Mouse (Mus musculus) lung, postnatal 0 days (tissue): Measurements from ENCODE around the gene Gm10842. TPM values are rescaled to one million over a fixed set of nuclear protein-coding genes. Genes with fewer than 3 reads are reported as not detected.
A peak's percentile ranks its signal among the peaks of the same experiment; 100 is the strongest.

Experiments used
- ATAC-seq: fragments of 200-750 bp; cut with Nextera tagmentation; 2 replicates; pipeline ENCODE4 v1.8.0; 2017; ENCODE audit warnings: moderate library complexity
- DNase-seq: peaks from one replicate; pipeline ENCODE4 v3.0.0-alpha.2; 2016; ENCODE audit warnings: low spot score
- H3K27ac ChIP-seq: fragments of 300-500 bp; sonication (generic); 2 replicates; pipeline ENCODE4 v1.5.1; 2014; ENCODE audit warnings: antibody characterized with exemption, mild to moderate bottlenecking, low read length, mixed read lengths
- H3K27me3 ChIP-seq: fragments of 300-500 bp; sonication (generic); replicated peaks from 2 replicates; pipeline ENCODE4 v1.6.1; 2014; ENCODE audit warnings: low read length, mixed read lengths; ENCODE audit not compliant: insufficient read depth
- H3K36me3 ChIP-seq: fragments of 300-500 bp; sonication (generic); 2 replicates; pipeline ENCODE4 v1.6.1; 2014; ENCODE audit warnings: low read length, mixed read lengths; ENCODE audit not compliant: insufficient read depth
- H3K4me1 ChIP-seq: fragments of 300-500 bp; sonication (generic); 2 replicates; pipeline ENCODE4 v1.6.1; 2014; ENCODE audit warnings: antibody characterized with exemption, low read depth, low read length, mixed read lengths; ENCODE audit not compliant: insufficient read depth
- H3K4me2 ChIP-seq: fragments of 300-500 bp; sonication (generic); replicated peaks from 2 replicates; pipeline ENCODE4 v1.6.1; 2014; ENCODE audit warnings: low read depth, mild to moderate bottlenecking, low read length, moderate library complexity, mixed read lengths
- H3K4me3 ChIP-seq: fragments of 300-500 bp; sonication (generic); 2 replicates; pipeline ENCODE4 v1.5.1; 2014; ENCODE audit warnings: low read depth, low read length
- H3K9ac ChIP-seq: fragments of 300-500 bp; sonication (generic); replicated peaks from 2 replicates; pipeline ENCODE4 v1.6.1; 2014; ENCODE audit warnings: low read depth, mild to moderate bottlenecking
- H3K9me3 ChIP-seq: fragments of 300-500 bp; sonication (generic); 2 replicates; pipeline ENCODE4 v1.6.1; 2016; ENCODE audit warnings: low read length, mixed read lengths
- CTCF ChIP-seq: IDR thresholded peaks from 2 replicates; pipeline ENCODE4 v1.5.1; 2016; ENCODE audit warnings: antibody characterized with exemption, mild to moderate bottlenecking
- EP300 ChIP-seq: IDR thresholded peaks from 2 replicates; pipeline ENCODE4 v1.6.1; 2016; ENCODE audit warnings: antibody characterized with exemption, mild to moderate bottlenecking, control low read depth
- WGBS: fragments of 180-500 bp; shearing (Covaris S2); extraction: QIAGEN DNeasy Blood & Tissue Kit; methylation state at CpG from one replicate; pipeline ENCODE4 v1.1.7; 2014; 5-methylcytosine and 5-hydroxymethylcytosine counted together
- polyA plus RNA-seq: library from polyadenylated mRNA; unstranded; fragments of >200 nt; fragmentation: Nextera tagmentation; extraction: Ambion mirVana; gene quantifications from 2 replicates; pipeline ENCODE4 v1.2.1, GENCODE M21; 2015

Gene Gm10842
- polyA plus RNA-seq, 1 experiment from 2014 or later, result not detected

- WGBS, result 58% methylated on average over 4 of the region's 4 CpGs
- no peak overlapping the region for H3K9ac ChIP-seq
- H3K27ac ChIP-seq, result peak overlapping the region; percentile 97; the same call in 1 of the 2 replicates
- H3K4me3 ChIP-seq, result peak overlapping the region; percentile 75
- DNase-seq (peak; percentile 70), ATAC-seq (no peak)
- H3K27me3 ChIP-seq, result no peaks in the 10 kb centered on the region
- 0 out of 2 replicates have a peak, but pooled peaks have one; percentile 6 for TF ChIP-seq EP300
- TF ChIP-seq CTCF, result no peak
- 0 out of 2 replicates have a peak, but pooled peaks cover under 1% of the 10 kb centered on the region for H3K36me3 ChIP-seq
- peaks cover 16% of the 10 kb centered on the region; the same call in 1 of the 2 replicates for H3K4me1 ChIP-seq
- H3K9me3 ChIP-seq, result no peaks in the 10 kb centered on the region
- H3K4me2 ChIP-seq, result peak overlapping the region; percentile 87
These were observed 32.8 kb downstream of the Gm10842 start for GRCm38 (mm10) chr11:105179523-105179922.

- WGBS, result 2% methylated on average over 28 of the region's 35 CpGs
- H3K9ac ChIP-seq, result peak overlapping the region; percentile 99
- ATAC-seq (peak; percentile 7), DNase-seq (peak; percentile 46)
- H3K4me1 ChIP-seq, result peaks cover 16% of the 10 kb centered on the region; the same call in 1 of the 2 replicates
- H3K4me2 ChIP-seq, result peak overlapping the region; percentile 87
- H3K4me3 ChIP-seq, result peak overlapping the region; percentile 75
- H3K27me3 ChIP-seq, result no peaks in the 10 kb centered on the region
- 0 out of 2 replicates have a peak, but pooled peaks cover 5% of the 10 kb centered on the region for H3K36me3 ChIP-seq
- 0 out of 2 replicates have a peak, but pooled peaks have one; percentile 13 for TF ChIP-seq EP300
- no peak for TF ChIP-seq CTCF
- peak overlapping the region; percentile 97 for H3K27ac ChIP-seq
- H3K9me3 ChIP-seq, result no peaks in the 10 kb centered on the region
These were observed 33.9 kb downstream of the Gm10842 start for GRCm38 (mm10) chr11:105180471-105181091.

GRCm38 (mm10) chr11:105181126-105181637, 34.5 kb downstream of the Gm10842 start:
- Histone ChIP-seq H3K4me1 (peaks cover 16% of the 10 kb centered on the region; the same call in 1 of the 2 replicates), H3K27me3 (no peaks in the 10 kb centered on the region), H3K4me2 (peak overlapping the region; percentile 87), H3K27ac (peak overlapping the region; percentile 97), H3K4me3 (peak overlapping the region; percentile 75), H3K36me3 (0 out of 2 replicates have a peak, but pooled peaks cover 5% of the 10 kb centered on the region), H3K9ac (peak overlapping the region; percentile 99), H3K9me3 (no peaks in the 10 kb centered on the region)
- ATAC-seq (peak; percentile 96), DNase-seq (peak; percentile 96)
- TF ChIP-seq CTCF (no peak; the same call in 1 of the 2 replicates), EP300 (no peak)
- WGBS, result under 1% methylated on average over 27 of the region's 60 CpGs

GRCm38 (mm10) chr11:105181689-105182460, 35.2 kb downstream of the Gm10842 start:
- 4% methylated on average over 60 of the region's 89 CpGs for WGBS
- H3K9ac ChIP-seq, result peak overlapping the region; percentile 99
- peak overlapping the region; percentile 87 for H3K4me2 ChIP-seq
- H3K36me3 ChIP-seq, result 0 out of 2 replicates have a peak, but pooled peaks cover 5% of the 10 kb centered on the region
- no peak for TF ChIP-seq EP300
- TF ChIP-seq CTCF, result no peak
- no peaks in the 10 kb centered on the region for H3K9me3 ChIP-seq
- peaks cover 16% of the 10 kb centered on the region; the same call in 1 of the 2 replicates for H3K4me1 ChIP-seq
- DNase-seq, result peak; percentile 50
- H3K27me3 ChIP-seq, result no peaks in the 10 kb centered on the region
- ATAC-seq, result peak; percentile 41
- H3K4me3 ChIP-seq, result peak overlapping the region; percentile 75
- H3K27ac ChIP-seq, result peak overlapping the region; percentile 97

DNA sequence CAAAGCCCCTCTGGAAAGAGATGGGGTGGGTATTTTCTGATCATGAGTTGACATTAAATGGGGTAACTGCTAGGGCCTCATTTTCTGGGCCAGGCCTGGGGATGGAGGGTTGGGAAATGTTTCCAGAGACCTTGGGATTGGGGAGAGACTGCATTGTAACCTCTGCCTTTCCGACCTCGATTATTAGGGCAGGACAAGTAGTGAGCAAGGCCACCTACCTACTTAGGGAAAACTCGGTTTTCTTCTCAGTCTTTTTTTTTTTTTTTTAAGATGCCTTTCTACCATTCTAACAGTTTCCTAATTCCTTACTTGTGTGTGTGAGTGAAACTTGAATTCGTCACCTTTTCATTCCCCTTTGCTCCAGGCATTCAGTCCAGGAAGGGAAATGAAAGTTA, 35.8 kb downstream of the Gm10842 start:
- Histone ChIP-seq H3K4me3 (peak overlapping the region; percentile 75), H3K36me3 (0 out of 2 replicates have a peak, but pooled peaks cover 5% of the 10 kb centered on the region), H3K27ac (peak overlapping the region; percentile 97), H3K4me1 (peaks cover 16% of the 10 kb centered on the region; the same call in 1 of the 2 replicates), H3K4me2 (peak overlapping the region; percentile 87), H3K27me3 (no peaks in the 10 kb centered on the region), H3K9me3 (no peaks in the 10 kb centered on the region), H3K9ac (peak overlapping the region; percentile 99)
- ATAC-seq, result no peak
- peak; percentile 22 for DNase-seq
- TF ChIP-seq EP300, result no peak
- TF ChIP-seq CTCF, result no peak
- 6% methylated on average over 4 of the region's 4 CpGs for WGBS

DNA sequence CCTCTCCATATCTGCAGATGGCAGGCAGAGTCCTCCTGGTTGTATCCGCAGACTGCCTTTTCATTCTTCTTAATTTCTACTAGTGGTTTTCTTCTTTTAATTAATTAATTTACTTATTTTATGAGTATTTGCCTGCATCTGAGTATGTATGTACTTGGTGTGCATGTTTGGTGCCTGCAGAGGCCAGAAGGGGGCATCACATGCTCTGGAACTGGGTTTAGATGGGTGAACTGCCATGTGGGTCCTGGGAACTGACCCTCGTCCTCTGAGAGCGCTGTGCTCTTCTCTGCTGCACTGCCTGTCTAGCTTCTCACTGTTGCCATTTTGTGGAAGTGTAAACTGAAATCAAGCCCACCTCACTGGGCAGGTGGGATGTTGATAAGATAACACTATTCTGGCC, 38.0 kb downstream of the Gm10842 start:
- 95% methylated on average over 3 of the region's 3 CpGs for WGBS

More for the DNA sequence above, 38.0 kb downstream of the Gm10842 start:
- no peak overlapping the region for H3K4me2 ChIP-seq
- H3K4me1 ChIP-seq, result peaks cover 11% of the 10 kb centered on the region; the same call in 1 of the 2 replicates
- DNase-seq (peak; percentile 17), ATAC-seq (no peak)
- H3K9ac ChIP-seq, result no peak overlapping the region
- H3K36me3 ChIP-seq, result 0 out of 2 replicates have a peak, but pooled peaks cover 5% of the 10 kb centered on the region
- TF ChIP-seq CTCF (peak; percentile 54), EP300 (no peak)
- no peaks in the 10 kb centered on the region for H3K27me3 ChIP-seq
- H3K9me3 ChIP-seq, result no peaks in the 10 kb centered on the region
- H3K27ac ChIP-seq, result no peak overlapping the region
- no peak overlapping the region for H3K4me3 ChIP-seq
